In genomic region chr7:127472060-127472459, GRCm38 (mm10) we compare ENCODE assay signal across 7 mouse cellular contexts. TPM values are rescaled to one million over a fixed set of nuclear protein-coding genes. Genes with fewer than 3 reads are reported as not detected.
DNase-seq lines count a peak whose midpoint lies in the region; ATAC-seq and TF ChIP-seq lines count a peak whose summit lies in the region.

No protein-coding gene starts in this region.

- peaks cover 48% of the 10 kb centered on the region for H3K36me3 ChIP-seq in lung, embryonic 14.5 days (ENCODE audit: insufficient read depth)
- peaks cover 28% of the 10 kb centered on the region for H3K36me3 ChIP-seq in hindbrain, postnatal 0 days (ENCODE audit: insufficient read depth, low read length)
- peaks cover 48% of the 10 kb centered on the region for H3K36me3 ChIP-seq in neural tube, embryonic 13.5 days

- peak overlapping the region; percentile 95 for H3K27ac ChIP-seq in lung, embryonic 14.5 days (ENCODE audit: low read depth)
- H3K27ac ChIP-seq in hindbrain, postnatal 0 days = peak overlapping the region; percentile 99
- peak overlapping the region; percentile 99 for H3K27ac ChIP-seq in neural tube, embryonic 13.5 days (replicated peaks)

- peak; percentile 29 for DNase-seq in lung, embryonic 14.5 days
- DNase-seq in lung, postnatal 25 days (ENCODE audit: low spot score) = no peak
- peak; percentile 39 for DNase-seq in embryo, embryonic 11 days
- peak; percentile 42 for DNase-seq in hindbrain, postnatal 0 days (ENCODE audit: low spot score)
- no peak for DNase-seq in right cerebral cortex, adult 18-20 months
- no peak for DNase-seq in cerebellum, adult 18-20 months

- H3K27me3 ChIP-seq in lung, embryonic 14.5 days (ENCODE audit: insufficient read depth, low read length) = no peaks in the 10 kb centered on the region
- H3K27me3 ChIP-seq in hindbrain, postnatal 0 days (ENCODE audit: insufficient read depth, low read length) = no peaks in the 10 kb centered on the region
- H3K27me3 ChIP-seq in neural tube, embryonic 13.5 days = no peaks in the 10 kb centered on the region

- no peak for ATAC-seq in lung, embryonic 14.5 days (ENCODE audit: insufficient read depth)
- ATAC-seq in hindbrain, postnatal 0 days = no peak
- no peak; the same call in 1 of the 2 replicates for ATAC-seq in neural tube, embryonic 13.5 days (ENCODE audit: low read depth)

- H3K9me3 ChIP-seq in lung, embryonic 14.5 days (ENCODE audit: low read depth, low read length) = no peaks in the 10 kb centered on the region; the same call in 1 of the 2 replicates
- no peaks in the 10 kb centered on the region for H3K9me3 ChIP-seq in hindbrain, postnatal 0 days (ENCODE audit: low read length)
- no peaks in the 10 kb centered on the region for H3K9me3 ChIP-seq in neural tube, embryonic 13.5 days

- H3K4me1 ChIP-seq in lung, embryonic 14.5 days (ENCODE audit: insufficient read depth) = peaks cover 9% of the 10 kb centered on the region
- H3K4me1 ChIP-seq in hindbrain, postnatal 0 days (ENCODE audit: insufficient read depth, low read length) = peaks cover 11% of the 10 kb centered on the region; the same call in 1 of the 2 replicates
- peaks cover 40% of the 10 kb centered on the region for H3K4me1 ChIP-seq in neural tube, embryonic 13.5 days (replicated peaks)

- peak overlapping the region; percentile 84 for H3K9ac ChIP-seq in lung, embryonic 14.5 days
- peak overlapping the region; percentile 95 for H3K9ac ChIP-seq in hindbrain, postnatal 0 days (replicated peaks; ENCODE audit: low read length)
- H3K9ac ChIP-seq in neural tube, embryonic 13.5 days = peak overlapping the region; percentile 94

- no peak for TF ChIP-seq CTCF in lung, embryonic 14.5 days (IDR thresholded peaks at IDR 0.05; ENCODE audit: low read depth)
- TF ChIP-seq CTCF in hindbrain, postnatal 0 days (IDR thresholded peaks at IDR 0.05; ENCODE audit: low read depth) = no peak

- H3K4me3 ChIP-seq in lung, embryonic 14.5 days (ENCODE audit: low read depth, low read length) = peak overlapping the region; percentile 73
- peak overlapping the region; percentile 84 for H3K4me3 ChIP-seq in hindbrain, postnatal 0 days (ENCODE audit: low read length)
- H3K4me3 ChIP-seq in neural tube, embryonic 13.5 days = peak overlapping the region; percentile 94

- WGBS in lung, embryonic 14.5 days = 2% methylated on average over 7 of the region's 7 CpGs
- WGBS in hindbrain, postnatal 0 days = 2% methylated on average over 7 of the region's 7 CpGs
- 0% methylated on average over 7 of the region's 7 CpGs for WGBS in neural tube, embryonic 13.5 days

- peak overlapping the region; percentile 93 for H3K4me2 ChIP-seq in lung, embryonic 14.5 days
- peak overlapping the region; percentile 91 for H3K4me2 ChIP-seq in hindbrain, postnatal 0 days (ENCODE audit: low read depth, low read length)
- peak overlapping the region; percentile 82 for H3K4me2 ChIP-seq in neural tube, embryonic 13.5 days

RNA-seq across cellular contexts. Expression of gene Fbrs, which starts 6.9 kb away (rescaled TPM):
- 12.8 and 16.1 TPM in 2 replicates for polyA plus RNA-seq in lung, embryonic 14.5 days (2014; fragmentation: Nextera tagmentation; extraction: Ambion mirVana)
- 36.6 and 40.7 TPM in 2 replicates for total RNA-seq in hindbrain, postnatal 0 days (2014; rRNA removed)
- polyA plus RNA-seq in hindbrain, postnatal 0 days (2015; fragmentation: Nextera tagmentation; extraction: Ambion mirVana) = 10.4 and 12.1 TPM in 2 replicates
- 12.1 and 12.6 TPM in 2 replicates for polyA plus RNA-seq in neural tube, embryonic 13.5 days (2015; fragmentation: Nextera tagmentation; extraction: Ambion mirVana)

RNA-seq across cellular contexts. Expression of gene Prr14, which starts 12.6 kb away (rescaled TPM):
- polyA plus RNA-seq in lung, embryonic 14.5 days (2014; fragmentation: Nextera tagmentation; extraction: Ambion mirVana) = 44.3 TPM in 2 replicates
- 57.2 and 58.5 TPM in 2 replicates for total RNA-seq in hindbrain, postnatal 0 days (2014; rRNA removed)
- 27.0 and 31.4 TPM in 2 replicates for polyA plus RNA-seq in hindbrain, postnatal 0 days (2015; fragmentation: Nextera tagmentation; extraction: Ambion mirVana)
- 42.4 and 44.5 TPM in 2 replicates for polyA plus RNA-seq in neural tube, embryonic 13.5 days (2015; fragmentation: Nextera tagmentation; extraction: Ambion mirVana)

RNA-seq across cellular contexts. Expression of gene Zfp689, which starts 23.1 kb away (rescaled TPM):
- polyA plus RNA-seq in lung, embryonic 14.5 days (2014; fragmentation: Nextera tagmentation; extraction: Ambion mirVana) = 9.6 and 9.8 TPM in 2 replicates
- total RNA-seq in hindbrain, postnatal 0 days (2014; rRNA removed) = 8.6 and 9.4 TPM in 2 replicates
- 7.7 and 7.9 TPM in 2 replicates for polyA plus RNA-seq in hindbrain, postnatal 0 days (2015; fragmentation: Nextera tagmentation; extraction: Ambion mirVana)
- 13.0 and 15.2 TPM in 2 replicates for polyA plus RNA-seq in neural tube, embryonic 13.5 days (2015; fragmentation: Nextera tagmentation; extraction: Ambion mirVana)

RNA-seq across cellular contexts. Expression of gene Srcap, which starts 39.7 kb away (rescaled TPM):
- 61.6 and 71.3 TPM in 2 replicates for polyA plus RNA-seq in lung, embryonic 14.5 days (2014; fragmentation: Nextera tagmentation; extraction: Ambion mirVana)
- 49.0 and 174 TPM in 2 replicates for total RNA-seq in hindbrain, postnatal 0 days (2014; rRNA removed)
- 29.4 and 29.7 TPM in 2 replicates for polyA plus RNA-seq in hindbrain, postnatal 0 days (2015; fragmentation: Nextera tagmentation; extraction: Ambion mirVana)
- polyA plus RNA-seq in neural tube, embryonic 13.5 days (2015; fragmentation: Nextera tagmentation; extraction: Ambion mirVana) = 50.1 and 56.1 TPM in 2 replicates

RNA-seq across cellular contexts. Expression of gene Gm42715, which starts 47.3 kb away (rescaled TPM):
- polyA plus RNA-seq in lung, embryonic 14.5 days (2014; fragmentation: Nextera tagmentation; extraction: Ambion mirVana) = 19.6 and 20.5 TPM in 2 replicates
- total RNA-seq in hindbrain, postnatal 0 days (2014; rRNA removed) = 18.9 and 27.6 TPM in 2 replicates
- polyA plus RNA-seq in hindbrain, postnatal 0 days (2015; fragmentation: Nextera tagmentation; extraction: Ambion mirVana) = 11.1 and 11.2 TPM in 2 replicates
- polyA plus RNA-seq in neural tube, embryonic 13.5 days (2015; fragmentation: Nextera tagmentation; extraction: Ambion mirVana) = 15.7 and 16.6 TPM in 2 replicates

Comparison
In these comparisons a context has a peak if more than half of its experiments do, and no peak if none do; other contexts are left out.
1. DNase-seq: peak in lung, embryonic 14.5 days (single experiment), embryo, embryonic 11 days (single experiment) and hindbrain, postnatal 0 days (single experiment); none in lung, postnatal 25 days (single experiment), right cerebral cortex, adult 18-20 months (single experiment) and cerebellum, adult 18-20 months (0 of 2).
2. Peak in every context shown above with its lines, with median percentiles within 50 percentile points of each other: H3K27ac ChIP-seq, H3K4me2 ChIP-seq, H3K4me3 ChIP-seq and H3K9ac ChIP-seq.